Comparison of ENCODE assay signal across 24 mouse cellular contexts in genomic region chr19:28366766-28367165, GRCm38 (mm10).
"Had no signal": no experiment of that assay in that cellular context is flagged by ENCODE, and none has a peak within 500 bp of the region (broad histone marks: within the 10 kb centered on the region; RNA-seq: fewer than 3 reads in every experiment).

No protein-coding gene starts in this region.

- DNase-seq: gastrocnemius, adult 2 months; gastrocnemius, postnatal 10 days; gastrocnemius, postnatal 25 days; heart, adult 18-20 months; heart, postnatal 10 days; heart, postnatal 4 days; liver; liver, embryonic 13.5 days; liver, postnatal 0 days had no signal

- H3K4me2 ChIP-seq: heart, embryonic 12.5 days; hindbrain, embryonic 12.5 days; hindbrain, embryonic 14.5 days; intestine, embryonic 15.5 days; limb, embryonic 12.5 days; liver, embryonic 11.5 days; liver, embryonic 13.5 days; liver, embryonic 15.5 days had no signal

- H3K9ac ChIP-seq: heart, embryonic 12.5 days; hindbrain, embryonic 12.5 days; hindbrain, embryonic 14.5 days; intestine, embryonic 15.5 days; limb, embryonic 12.5 days; liver, embryonic 13.5 days; liver, embryonic 15.5 days; liver, postnatal 0 days had no signal

- ATAC-seq: hindbrain, embryonic 16.5 days; inflammation-experienced regulatory T-cells, adult 6 months; intestine, embryonic 15.5 days; intestine, postnatal 0 days; liver, postnatal 0 days had no signal

- H3K27me3 ChIP-seq: heart, embryonic 12.5 days; hindbrain, embryonic 12.5 days; intestine, embryonic 15.5 days; limb, embryonic 12.5 days; liver, embryonic 13.5 days; liver, embryonic 15.5 days had no signal

- H3K27ac ChIP-seq: gastrocnemius, adult 2 months; heart, embryonic 10.5 days; hindbrain, embryonic 10.5 days; hindbrain, embryonic 12.5 days; hindbrain, embryonic 14.5 days; intestine, embryonic 15.5 days; kidney, postnatal 0 days; left cerebral cortex, adult 2 months; limb, embryonic 12.5 days; liver, embryonic 13.5 days; liver, embryonic 15.5 days had no signal

- H3K36me3 ChIP-seq: heart, embryonic 10.5 days; heart, embryonic 12.5 days; hindbrain, embryonic 10.5 days; hindbrain, embryonic 12.5 days; intestine, embryonic 15.5 days; limb, embryonic 10.5 days; limb, embryonic 12.5 days; liver, embryonic 13.5 days; liver, embryonic 15.5 days had no signal

- H3K4me3 ChIP-seq: gastrocnemius, adult 2 months; heart, embryonic 10.5 days; heart, embryonic 12.5 days; hindbrain, embryonic 10.5 days; hindbrain, embryonic 12.5 days; intestine, embryonic 15.5 days; left cerebral cortex, adult 2 months; limb, embryonic 10.5 days; limb, embryonic 12.5 days; liver, embryonic 13.5 days; liver, embryonic 15.5 days had no signal

- H3K9me3 ChIP-seq: heart, embryonic 10.5 days; heart, embryonic 12.5 days; hindbrain, embryonic 10.5 days; hindbrain, embryonic 12.5 days; intestine, embryonic 15.5 days; limb, embryonic 10.5 days; limb, embryonic 12.5 days; liver, embryonic 13.5 days; liver, embryonic 15.5 days had no signal

- H3K4me1 ChIP-seq: heart, embryonic 10.5 days; heart, embryonic 12.5 days; hindbrain, embryonic 12.5 days; intestine, embryonic 15.5 days; liver, embryonic 13.5 days; liver, embryonic 15.5 days had no signal
